Mouse (Mus musculus) MN1 (cell line): ENCODE data around the gene Parva.

Experiments
- DNase-seq: peaks from one replicate; pipeline ENCODE4 v3.0.0-alpha.2; 2016; ENCODE audit warnings: low spot score

The Parva gene

DNA sequence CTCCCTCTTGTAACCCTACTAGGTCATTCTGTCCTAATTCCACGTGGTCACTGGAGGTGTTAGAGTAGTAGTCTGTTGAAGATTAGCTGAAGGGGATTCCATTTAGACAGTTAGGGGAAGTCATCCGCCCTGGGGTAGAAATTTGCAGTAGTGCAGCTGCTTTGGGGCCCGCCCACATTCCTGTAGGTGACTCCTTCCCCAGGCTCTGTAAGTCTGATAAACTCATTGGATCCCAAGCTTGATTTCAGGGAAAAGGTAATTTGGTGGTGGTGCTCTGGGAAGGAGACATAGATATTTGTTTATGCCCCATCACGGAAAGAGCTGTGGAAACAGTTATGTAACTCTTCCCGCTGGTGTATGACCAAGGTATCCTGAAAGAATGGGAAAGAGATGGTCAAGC, 494 bp upstream of the Parva start:
- no peak for DNase-seq

DNA sequence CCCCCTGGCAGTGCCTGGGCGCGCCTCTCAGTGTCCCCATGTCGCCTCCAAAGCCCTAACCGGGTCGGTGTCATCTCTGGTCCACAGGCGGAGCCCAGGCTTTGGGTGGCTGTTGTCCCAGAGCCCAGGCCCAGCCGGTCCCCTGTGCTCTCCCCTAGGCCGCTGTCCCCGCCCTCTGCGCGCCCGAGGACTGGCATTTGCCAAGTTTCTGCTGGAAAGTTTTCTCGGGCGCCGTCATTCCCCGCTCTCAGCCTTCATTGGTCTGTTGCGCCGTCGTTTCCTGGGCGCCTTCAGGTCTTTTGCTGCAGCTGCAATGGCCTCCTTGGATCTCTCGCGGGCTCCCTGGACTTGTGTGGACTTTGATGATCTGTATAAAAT, 842 bp downstream of the Parva start:
- peak; percentile 82 for DNase-seq

DNA sequence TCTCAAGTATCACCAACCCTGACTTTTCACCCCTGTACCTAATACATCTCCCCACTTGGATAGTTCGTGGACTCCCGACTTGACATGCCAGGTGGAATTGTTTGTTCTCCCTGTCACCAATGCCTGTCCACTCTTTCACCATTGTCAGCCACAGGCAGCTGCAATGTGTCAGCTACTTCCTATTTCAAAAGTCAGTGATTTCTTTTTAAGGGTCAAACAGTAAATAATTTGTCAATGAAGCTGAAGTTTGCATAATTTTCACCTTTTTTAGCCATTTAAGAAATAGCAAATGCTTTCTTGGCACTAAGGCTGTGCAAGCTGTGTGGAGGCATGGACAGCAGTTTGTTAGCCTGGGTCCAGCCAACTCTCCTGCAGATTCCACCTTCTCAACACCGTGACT, 12.5 kb downstream of the Parva start:
- DNase-seq = no peak

DNA sequence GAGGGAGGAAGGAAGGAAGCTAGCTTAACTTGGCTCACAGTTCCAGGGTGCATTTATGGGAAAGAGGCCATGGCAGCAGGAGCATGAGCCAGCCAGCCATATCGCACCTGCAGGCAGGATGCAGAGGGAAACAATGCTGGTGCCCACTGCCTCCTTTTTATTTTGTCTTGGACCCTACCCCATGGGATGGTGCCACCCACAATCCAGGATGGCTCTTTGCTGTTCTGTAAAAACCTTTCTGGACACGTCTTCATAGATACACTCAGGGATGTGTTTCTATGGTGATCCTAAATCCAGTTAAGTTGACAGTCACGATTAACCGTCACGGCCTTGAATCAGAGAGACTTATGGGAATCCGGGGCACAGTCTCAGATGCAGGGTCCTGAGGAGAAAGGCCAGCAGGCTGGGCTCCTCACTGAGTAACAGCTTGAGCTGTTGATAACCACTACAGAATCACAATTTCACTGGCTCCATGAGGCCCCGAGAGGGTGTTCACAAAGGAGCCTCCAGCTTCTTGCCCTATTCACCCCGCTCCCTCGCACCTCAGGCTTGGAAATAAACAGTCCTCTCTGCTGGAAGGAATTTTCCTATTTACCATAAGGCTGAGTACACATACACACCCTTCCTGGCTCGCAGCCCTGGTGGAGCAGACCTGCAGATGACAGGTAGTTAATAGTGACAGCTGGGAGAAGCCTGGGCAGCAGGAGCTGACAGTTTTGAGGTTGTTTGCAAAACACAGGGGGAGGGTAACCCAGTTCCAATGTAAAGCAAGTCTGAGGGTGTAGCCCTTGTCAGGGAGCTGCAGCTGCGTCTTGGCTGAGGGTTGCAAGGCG, 17.1 kb downstream of the Parva start:
- DNase-seq = no peak

DNA sequence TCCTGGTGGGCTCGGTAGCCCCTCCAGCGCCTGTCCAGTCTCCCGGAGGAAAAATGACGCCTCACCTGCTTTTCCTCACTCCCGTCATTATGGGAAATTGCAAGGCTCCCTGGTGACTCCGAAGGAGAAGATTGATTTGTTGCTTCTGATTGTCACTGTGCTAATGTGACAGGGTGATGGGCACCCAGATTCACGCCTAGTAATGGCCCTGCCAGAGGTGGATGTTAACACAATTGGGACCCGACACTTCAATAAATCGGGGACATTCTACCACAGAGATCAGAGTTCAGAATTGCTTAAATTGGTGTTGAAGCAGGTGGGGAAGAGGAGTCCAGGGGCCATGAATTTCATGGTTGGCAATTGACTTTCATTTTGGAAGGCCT, 17.7 kb downstream of the Parva start:
- DNase-seq = no peak

DNA sequence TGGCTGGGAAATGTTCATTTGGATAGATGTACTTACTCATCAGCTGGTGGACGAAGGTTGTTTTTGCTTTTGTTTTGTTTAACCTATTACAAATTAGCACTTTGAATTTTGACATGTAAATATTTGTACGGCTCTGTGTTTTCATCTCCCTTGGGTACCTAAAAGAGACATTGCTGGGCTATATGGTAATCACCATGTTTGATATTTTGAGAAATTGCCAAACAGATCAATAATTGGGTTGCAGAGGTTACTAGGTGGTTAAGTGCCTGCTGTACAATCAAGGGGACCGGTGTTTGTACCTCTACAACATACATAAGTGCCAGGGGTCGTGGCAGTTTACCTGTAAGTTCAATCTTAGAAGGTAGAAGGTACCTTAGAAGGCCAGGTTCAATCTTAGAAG, 19.2 kb downstream of the Parva start:
- DNase-seq = no peak

DNA sequence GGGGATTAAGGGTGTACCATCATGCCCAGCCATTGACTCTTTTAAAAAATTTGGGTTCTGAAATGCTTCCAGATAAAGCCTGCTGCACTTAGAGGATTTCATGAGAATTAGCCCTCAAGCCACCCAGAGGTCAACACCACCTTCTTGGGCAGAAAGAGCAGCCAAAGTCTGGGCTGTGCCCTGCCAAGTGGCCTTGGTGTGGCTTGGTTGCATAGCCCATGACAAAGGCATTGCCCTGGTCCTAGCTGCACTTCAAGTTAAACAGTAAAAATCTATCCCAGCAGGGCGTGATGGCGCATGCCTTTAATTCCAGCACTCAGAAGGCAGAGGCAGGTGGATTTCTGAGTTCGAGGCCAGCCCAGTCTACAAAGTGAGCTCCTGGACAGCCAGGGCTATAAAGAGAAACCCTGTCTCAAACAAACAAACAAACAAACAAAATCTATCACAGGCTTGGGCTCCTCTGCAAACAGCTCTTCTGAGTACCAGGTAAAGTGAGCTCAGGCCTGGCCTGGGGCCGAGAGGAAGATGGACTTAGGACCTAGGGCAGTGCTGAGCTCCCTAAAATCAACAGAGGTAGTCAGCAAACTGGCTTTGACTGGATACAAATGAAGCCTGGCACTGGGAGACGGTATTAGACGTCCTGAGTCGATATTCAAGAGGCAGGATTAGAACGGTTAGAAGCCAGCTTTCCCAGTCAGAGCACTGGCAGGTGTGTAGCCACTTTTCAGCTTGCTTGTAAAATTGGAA, 22.8 kb downstream of the Parva start:
- no peak for DNase-seq

DNA sequence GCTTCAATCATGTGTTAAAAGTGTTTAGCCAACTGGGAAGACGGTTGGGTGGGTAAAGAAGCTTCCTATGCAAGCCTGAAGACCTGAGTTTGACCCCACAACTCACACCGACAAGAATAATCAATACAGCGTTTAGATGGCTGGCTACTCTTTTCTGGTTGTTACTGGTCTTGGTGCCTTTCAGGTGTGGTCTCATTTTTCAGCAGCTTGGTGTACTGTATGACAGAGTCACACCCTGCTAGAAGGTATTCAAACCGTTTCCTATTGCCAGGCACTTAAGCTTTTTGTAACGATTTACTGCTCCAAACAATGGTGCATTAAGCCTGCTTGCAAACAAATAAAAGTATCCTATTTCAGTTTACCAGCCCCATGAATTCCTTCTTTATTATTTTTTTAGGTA, 25.2 kb downstream of the Parva start:
- DNase-seq = no peak

DNA sequence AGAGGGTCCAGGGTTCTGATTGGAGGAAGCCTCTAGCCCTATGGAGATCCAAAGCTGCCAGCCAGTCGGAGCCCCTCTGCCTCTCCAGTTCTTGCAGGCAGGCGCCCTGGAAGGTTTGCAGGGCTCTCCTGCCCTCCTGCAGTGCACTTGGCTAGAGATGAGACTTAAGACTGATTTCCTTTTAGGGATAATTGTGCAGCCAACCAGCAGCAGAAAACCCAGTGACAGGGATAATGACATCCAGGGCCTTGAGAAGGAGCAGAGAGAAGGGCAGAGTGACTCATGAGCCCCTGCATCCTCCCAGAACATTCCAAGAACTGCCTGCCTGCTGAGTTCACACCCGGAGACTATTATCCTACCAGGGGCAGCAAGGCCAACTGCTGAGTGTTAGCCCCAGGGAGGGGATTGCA, 26.5 kb downstream of the Parva start:
- peak; percentile 73 for DNase-seq

DNA sequence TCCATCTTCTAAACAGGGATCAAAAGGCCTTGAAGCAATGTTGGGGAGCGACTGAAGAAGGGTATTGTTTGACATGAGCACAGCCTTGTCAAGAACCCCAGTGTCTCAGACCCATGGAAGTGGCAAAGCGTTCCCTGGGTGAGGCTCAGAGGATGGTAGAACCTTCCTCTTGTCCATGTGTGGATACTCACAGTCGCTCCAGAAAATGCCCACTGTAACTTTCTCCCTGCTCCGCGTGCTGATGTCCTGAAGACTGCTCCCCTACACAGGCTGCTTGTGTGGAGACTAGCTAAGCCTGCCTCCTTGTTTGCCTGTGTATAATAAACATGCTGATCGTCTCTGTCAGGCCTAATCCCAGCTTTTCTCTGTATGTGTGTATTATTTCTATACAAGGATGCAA, 27.1 kb downstream of the Parva start:
- DNase-seq = no peak

DNA sequence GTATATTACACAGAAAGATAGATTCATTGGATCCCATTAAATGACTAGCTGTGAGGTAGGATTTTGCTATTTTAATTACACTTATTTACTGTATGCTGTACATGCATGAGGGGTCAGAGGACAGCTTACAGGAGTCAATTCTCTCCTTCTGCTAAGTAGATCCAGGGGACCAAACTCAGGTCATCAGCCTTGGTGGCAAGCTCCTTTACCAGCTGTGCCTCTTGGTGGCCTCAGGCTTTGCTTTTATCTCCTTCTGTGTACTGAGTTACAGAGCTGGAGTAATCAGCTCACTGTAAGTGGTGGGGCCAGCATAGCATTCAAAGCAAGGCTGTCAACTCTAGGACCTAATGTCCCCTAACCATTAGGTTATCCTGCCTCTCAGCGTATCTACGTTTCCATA, 27.6 kb downstream of the Parva start:
- no peak for DNase-seq

DNA sequence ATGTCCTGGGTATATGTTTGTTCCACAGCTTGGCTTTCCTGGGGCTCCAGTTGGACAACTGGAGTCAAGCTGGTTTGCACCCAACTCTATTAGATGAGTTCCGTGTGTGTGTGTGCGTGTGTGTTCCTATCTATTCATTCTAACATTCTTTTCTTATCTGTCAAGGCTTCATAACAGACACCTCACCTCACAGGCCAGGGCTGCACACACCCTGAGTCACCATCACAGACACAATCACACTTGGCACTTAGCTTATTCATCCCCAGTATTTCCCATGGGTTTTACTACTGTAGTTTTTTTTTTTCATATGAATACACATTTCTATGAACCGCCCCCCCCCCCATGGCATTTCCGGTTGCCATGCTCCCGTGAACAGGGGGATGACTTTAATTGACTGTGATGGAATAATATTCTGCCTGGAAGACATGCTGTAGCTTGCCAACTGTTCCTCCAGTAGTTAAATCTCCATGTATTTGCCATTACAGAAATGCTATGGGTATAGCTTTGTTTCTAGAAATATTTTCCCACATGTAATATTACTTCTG, 28.3 kb downstream of the Parva start:
- no peak for DNase-seq

DNA sequence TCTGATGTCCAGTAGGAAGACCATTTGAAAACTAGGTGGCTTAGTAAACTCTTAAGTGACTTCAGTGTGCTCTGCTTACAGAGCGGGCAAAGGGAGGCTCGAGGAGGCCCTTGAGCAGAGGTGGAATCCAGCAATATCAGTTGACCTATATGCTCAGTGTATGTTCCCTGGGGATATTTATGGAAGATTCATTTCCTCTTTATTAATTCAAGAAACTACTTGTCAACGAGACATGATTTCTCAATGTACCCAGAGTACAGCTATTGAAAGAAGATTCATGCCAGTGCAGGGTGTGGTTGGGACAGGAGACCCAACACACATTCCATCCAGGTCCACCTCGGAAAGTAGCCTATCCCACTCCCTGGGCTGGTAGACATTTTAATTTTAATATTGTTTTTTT, 30.1 kb downstream of the Parva start:
- no peak for DNase-seq

DNA sequence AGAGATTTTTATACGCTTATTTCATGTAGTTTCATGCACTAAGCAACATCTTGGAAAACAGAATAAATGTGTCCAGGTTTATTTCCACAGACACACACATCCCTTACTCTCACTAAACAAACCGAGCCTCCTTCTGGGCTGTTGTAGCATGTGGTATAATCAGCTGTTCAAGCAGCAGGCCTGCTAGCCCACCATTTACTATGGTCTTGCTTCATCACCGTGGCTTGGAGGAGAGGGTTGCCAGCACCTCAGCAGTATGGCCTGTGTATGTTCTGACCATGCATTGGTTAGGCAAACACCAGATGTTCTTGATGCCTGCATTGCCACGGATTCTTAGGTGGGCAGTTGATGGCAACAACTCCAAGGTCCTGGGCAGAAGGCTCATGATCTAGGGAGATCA, 30.6 kb downstream of the Parva start:
- no peak for DNase-seq

DNA sequence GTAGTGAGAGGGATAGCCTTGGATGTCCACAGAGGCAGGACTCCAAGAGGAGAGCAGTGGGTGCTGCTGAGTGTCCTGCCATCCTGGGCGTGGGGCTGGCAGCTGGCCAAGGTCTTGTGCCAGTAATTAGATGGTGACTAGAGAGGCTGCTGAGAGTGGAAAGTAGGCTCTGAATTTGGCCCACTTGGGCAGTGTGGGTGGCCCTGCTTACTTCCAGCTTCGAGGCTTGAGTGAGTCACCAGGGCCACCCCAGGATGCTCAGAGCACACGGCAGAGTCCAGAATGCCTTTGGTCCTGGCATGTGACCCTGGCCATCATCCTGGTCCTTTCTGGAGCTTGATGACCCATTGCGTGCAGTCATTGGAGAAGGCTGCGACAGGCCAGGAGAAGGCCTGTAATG, 31.1 kb downstream of the Parva start:
- DNase-seq = peak; percentile 70

DNA sequence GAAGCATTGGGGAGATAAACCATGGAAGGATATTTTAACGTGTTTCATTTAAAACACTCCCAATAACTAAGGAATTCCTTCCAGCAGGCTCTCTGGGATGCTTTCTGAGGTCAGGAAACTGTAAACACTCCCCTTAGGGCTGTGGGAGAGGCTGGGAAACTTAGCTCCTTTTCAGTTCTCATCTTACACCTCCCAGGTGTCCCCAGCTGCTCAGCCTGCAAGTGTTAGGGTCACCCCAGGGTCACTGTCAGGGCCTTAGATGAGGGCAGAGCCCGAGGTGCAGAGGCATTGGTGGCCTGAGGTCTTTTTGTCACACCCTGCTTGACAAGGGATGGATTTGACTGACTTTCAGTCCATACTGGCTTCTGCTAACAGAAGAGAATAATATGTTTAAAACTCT, 35.8 kb downstream of the Parva start:
- no peak for DNase-seq

DNA sequence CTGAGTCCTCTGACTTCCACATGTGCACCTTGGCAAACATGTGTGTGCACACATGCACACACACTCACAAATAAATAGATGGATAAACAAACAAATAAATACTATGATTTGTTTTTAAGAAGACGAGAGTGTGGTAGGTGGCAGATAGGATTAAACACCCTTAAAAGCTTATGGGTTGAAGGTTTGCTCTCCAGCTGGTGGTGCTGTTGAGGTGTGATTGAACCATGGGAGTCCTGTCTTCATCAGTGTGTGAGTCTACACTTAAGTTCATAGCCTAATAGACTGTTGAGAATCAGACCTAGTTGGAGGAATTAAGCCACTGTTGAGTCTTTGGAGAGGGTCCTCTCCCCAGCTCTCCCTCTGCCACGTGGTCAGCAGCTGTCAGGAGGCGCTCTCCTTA, 38.6 kb downstream of the Parva start:
- peak; percentile 50 for DNase-seq

DNA sequence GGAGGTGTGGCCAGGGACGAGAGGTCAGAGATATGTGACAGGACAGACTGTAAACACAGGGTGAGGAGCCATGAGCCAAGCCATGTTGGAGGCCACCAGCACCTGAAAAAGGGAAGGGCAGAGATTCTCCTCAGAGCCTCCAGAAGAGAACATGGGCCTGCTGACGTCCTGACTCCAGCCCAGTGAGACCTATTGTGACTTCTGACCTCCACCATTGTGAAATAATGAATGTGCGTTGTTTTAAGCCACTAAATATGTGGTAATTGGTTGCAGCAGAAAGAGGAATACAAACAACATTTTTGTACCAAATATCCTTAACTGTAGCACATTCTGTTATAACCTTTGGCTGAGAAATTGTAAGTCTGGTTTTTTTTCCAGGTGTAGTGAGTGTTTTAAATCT, 39.5 kb downstream of the Parva start:
- DNase-seq = no peak

DNA sequence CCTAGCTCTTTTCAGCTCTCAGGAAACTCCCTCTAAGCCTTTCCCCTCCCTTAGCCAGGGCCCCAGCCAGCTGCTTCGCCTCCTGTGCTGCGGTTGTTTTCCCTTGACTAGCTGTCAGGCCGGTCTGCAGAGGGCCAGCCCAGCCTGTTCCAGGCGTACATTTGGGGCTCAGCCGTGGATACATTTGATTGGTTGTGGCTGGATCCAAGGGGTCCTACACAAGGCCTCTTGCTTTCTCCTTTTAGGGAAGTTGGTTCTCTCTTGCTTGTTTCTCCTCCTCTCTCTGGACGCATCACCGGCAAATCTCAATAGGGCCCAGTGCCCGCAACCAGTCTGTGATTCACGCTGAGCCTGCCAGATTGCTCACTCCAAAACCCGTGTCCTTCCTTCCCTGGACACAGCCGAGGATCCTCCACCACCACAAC, 40.4 kb downstream of the Parva start:
- no peak for DNase-seq

DNA sequence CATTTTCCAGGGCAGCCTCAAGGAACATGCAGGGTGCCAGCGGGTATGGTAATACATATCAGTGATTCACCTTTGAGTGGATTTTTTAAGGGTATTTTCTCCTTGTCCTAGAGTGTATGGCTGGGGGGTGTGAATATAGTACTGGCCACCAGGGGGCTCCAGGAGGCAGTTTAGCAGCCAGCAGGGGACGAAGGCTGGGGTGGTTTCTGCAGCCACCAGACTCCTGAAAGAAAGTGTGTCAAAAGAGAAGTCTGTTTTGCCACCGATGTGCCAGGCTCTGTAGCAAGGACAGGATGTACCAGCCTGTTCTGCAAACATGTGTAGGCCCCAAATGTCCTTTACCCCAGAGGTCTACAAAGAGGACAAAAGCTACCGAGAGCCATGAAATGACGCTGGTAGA, 42.5 kb downstream of the Parva start:
- DNase-seq = peak; percentile 74

DNA sequence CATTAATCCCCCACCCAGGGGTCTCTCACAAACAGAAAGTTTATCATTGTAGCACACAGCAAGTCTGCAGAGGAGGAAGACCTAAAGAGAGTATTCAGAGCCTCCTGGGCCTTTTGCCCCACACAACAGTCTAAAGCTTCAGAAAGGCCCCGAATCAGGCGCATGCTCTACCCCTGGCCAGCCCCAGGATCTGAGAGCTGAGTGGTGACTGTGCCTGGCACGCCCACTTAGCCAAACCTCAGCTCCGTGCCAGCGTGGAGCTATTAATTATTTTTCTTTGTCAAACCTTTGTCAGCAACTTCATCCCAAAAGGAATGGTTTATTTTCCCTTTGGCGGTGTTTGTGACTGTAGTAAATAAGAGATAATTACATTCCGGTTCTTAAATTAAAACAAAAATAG, 44.0 kb downstream of the Parva start:
- no peak for DNase-seq

DNA sequence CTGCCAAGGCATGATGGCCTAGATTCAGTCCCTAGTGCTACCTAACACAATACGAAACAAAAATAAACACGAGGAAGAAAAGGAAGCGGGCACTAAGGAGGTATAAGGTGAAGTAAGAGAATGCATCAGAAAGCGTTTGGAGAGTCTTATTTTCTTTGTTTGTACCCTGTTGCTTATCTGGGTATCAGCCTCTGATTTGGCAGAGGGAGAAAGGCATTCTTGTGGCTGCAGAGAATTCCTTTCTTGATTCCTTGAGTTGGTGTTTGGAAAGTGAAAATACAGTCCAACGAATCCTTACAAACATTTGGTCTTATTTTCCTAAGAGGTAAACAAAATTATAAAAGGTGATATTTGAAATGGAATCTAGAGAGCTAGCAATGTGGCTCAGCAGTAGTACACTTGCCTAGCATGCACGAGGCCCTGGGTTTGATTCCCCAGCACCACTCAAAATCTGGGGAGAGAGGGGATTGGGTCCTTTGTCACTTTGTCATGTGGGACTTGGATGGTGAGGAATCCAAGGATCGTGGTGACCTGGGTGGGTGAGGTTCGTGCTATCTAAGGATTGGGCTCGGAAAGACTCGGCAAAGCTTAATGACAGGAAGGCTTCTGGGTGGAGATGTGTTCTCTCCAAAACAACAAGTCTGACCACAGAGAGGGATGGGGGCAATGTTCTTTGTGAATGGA, 44.9 kb downstream of the Parva start:
- DNase-seq = no peak
